Mouse (Mus musculus): ENCODE measurements around the gene Nrros.

DNA sequence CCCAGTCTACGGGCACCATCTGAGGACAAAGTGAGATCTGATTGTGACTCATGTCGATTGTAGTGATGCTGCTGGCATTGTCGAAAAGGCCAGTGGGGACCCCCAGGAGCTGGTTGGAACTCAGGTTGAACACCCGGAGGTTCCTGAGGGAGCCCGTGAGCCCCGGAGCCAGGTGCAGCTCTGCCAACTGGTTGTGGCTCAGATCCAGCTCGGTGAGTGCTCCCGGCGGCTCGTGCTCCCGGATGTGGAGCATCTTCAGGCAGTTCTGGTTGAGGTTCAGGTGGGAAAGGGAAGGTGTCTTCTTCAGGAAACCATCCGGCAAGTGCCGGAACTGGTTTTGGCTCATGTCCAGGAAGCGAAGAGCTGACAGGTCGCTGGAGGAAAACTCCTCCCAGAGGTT is 21.6 kb downstream of the Nrros start:
- TF ChIP-seq CTCF (IDR thresholded peaks at IDR 0.05; ENCODE audit: borderline replicate concordance, extremely low read depth, insufficient read depth, insufficient read length): no peak
- no peak for TF ChIP-seq POLR2A (IDR thresholded peaks at IDR 0.05; ENCODE audit: borderline replicate concordance, extremely low read depth, insufficient read depth, insufficient read length, poor library complexity, severe bottlenecking)
